Mouse (Mus musculus): ENCODE data around the gene Mrps27.

The Mrps27 gene

DNA sequence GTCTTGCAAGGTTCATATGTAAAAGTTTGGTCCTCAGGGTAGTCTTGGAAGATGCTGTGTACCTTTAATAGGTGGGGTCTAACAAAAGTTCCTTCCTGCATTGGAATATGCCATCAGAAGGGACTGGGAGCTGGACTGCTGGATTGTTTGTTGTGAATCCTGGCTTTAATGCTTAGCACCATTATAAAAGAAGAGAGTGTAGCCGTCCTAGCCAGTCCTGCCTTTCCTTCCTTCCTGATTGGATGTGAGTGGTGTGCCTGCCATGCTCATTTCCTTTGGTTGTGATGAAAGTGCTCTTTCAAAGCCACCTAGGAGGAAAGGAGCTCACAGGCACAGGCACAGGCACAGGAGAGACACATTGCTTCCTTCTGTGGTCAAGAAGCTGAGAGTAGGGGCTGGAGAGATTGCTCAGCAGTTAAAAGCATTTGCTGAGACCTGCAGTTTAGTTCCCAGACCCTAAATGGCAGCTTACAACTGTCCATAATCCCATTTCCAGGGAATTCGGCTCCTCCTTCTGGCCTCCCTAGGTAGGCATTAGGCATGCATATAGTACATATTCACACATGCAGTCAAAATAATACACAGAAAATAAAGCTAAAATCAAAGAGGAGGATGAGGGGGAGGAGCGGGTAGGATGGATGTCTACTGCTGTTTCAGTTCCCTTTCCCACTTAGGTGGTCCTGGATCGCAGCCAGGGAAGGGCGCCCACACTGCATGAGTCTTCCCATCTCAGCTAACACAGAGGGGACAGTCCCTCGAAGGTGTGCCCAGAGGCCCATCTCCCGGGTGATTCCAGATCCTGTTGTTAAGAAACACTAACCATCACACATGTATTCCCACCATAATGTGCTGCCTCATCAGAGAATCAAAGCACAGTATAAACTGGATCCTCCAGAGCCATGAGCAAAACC lies 43.6 kb downstream of the Mrps27 start:
- DNase-seq (ENCODE audit: low spot score) = no peak

- no peak for DNase-seq (ENCODE audit: low spot score)
Observed at GRCm38 (mm10) chr13:99391417-99391816, 46.8 kb downstream of the Mrps27 start.

DNA sequence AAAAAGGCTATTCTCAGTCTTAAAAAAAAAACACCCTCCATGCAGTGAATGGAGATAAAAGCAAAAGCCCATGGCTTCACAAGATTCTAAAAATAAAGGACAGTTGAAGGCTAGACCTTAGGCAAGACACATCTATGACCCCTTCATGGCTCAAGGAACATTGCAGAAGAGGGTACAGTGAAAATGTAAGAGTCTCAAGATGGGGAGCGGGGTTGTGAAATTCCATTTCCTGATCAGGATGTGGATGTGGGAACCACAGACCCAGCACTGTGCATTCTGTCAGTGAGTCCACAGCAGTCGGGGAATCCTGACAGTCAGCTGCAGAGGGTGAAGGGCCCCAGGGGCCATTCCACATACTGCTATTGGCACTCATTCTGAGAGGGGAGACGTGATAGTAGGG lies 48.5 kb downstream of the Mrps27 start:
- no peak for DNase-seq (ENCODE audit: low spot score)

- no peak for DNase-seq (ENCODE audit: low spot score)
Observed at GRCm38 (mm10) chr13:99394694-99395093, 50.1 kb downstream of the Mrps27 start.

DNA sequence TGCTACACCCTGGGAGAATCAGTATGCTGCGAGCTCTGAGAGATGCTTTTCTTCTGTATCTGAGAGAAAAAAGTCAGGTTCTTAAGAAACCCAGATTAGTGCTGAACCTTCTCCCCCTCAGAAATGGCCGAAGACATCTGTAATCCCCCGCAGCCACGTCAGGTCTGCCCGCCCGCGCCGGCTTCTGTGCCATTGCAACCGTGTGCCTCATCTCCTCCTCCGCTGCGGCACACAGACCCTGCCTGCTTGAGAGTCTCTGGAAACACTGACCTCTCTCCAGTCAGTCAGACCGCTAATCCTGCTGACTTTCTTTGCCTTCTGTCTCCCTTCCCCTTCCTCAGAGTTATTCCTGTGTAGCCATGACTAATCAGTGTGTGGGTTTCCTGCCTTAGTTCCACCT lies 50.9 kb downstream of the Mrps27 start:
- no peak for DNase-seq (ENCODE audit: low spot score)

GRCm38 (mm10) chr13:99397228-99397627 lies 52.6 kb downstream of the Mrps27 start:
- no peak for DNase-seq (ENCODE audit: low spot score)

DNA sequence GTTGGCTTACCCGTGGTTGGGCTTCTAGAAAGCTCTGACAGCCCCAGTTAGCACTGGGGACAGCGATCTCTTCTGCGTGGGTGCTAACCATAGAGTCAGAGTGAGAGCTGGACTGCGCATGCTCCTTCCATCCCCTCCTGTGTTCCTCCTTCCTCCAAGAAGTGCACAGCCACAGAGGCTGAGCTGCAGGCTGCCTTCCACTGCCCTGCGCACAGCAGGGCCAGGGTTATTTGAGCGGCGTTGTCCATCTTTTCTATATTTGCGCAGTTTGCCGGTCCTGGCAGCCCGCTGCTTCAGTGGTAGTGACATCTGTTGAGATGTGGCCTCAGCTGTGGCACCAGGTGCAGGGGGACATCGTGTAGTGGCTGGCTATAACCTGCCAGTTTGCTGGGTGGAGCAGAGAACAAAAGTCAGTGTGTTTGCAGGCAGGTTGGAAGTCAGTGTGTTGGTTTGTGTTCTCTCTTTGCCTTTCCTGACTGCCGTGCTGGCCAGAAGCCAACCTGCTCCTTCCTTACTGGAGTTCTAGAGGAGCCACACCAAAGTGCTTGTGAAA lies 53.6 kb downstream of the Mrps27 start:
- no peak for DNase-seq (ENCODE audit: low spot score)

DNA sequence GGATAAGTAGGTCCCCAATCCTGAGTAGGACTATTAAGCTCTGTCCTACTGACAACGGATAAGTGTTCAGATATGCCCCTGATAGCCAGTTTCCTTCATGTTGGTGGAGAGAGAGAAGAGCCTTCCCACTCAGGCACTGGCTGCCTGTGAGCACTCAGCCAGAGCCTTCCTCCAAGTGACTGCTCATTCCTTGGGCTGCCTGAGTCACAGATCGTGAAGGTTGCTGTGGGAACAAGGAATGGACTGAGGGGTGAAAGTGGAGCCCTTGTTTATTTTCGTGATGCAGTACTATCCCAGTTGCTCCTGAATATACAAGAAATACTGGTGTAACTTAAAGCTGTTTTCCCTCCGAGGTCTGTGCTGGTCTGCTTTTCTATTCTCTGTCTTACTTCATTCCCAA lies 54.8 kb downstream of the Mrps27 start:
- DNase-seq (ENCODE audit: low spot score) = no peak

- no peak for DNase-seq (ENCODE audit: low spot score)
Observed at GRCm38 (mm10) chr13:99409216-99409615, 64.6 kb downstream of the Mrps27 start.

- no peak for DNase-seq (ENCODE audit: low spot score)
Observed at GRCm38 (mm10) chr13:99410611-99411515, 66.3 kb downstream of the Mrps27 start.

GRCm38 (mm10) chr13:99411761-99412160 lies 67.2 kb downstream of the Mrps27 start:
- DNase-seq (ENCODE audit: low spot score) = no peak

DNA sequence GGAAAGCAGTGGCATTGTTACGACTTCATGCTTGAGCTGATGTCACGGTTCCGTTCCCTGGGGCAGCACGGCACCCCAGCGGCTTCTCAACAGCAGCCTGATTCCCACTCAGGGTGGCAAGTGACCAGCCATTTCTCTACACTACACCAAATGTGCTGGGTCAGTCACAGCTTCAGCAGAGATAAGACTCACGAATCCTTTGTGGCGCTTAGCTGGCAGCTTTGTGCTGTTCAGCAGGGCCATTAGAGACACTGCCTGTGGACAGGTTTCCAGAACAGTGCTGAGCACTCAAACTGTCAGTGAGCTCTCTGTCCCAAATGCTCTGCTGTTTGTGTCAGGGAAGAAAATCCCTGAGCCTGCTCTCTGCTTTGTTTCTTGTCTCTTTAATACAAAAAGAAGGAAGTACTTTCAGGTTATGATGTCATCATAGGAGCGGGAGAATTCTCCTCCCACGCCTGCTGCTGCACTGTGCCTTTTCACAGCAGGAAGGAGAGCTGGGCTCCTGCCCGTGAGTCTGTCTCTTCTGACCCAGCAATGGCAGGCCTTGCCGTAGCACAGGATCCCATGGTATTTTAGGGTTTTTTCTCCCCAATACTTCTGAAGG lies 68.0 kb downstream of the Mrps27 start:
- no peak for DNase-seq (ENCODE audit: low spot score)

GRCm38 (mm10) chr13:99413481-99414351 lies 69.1 kb downstream of the Mrps27 start:
- DNase-seq (ENCODE audit: low spot score) = no peak

DNA sequence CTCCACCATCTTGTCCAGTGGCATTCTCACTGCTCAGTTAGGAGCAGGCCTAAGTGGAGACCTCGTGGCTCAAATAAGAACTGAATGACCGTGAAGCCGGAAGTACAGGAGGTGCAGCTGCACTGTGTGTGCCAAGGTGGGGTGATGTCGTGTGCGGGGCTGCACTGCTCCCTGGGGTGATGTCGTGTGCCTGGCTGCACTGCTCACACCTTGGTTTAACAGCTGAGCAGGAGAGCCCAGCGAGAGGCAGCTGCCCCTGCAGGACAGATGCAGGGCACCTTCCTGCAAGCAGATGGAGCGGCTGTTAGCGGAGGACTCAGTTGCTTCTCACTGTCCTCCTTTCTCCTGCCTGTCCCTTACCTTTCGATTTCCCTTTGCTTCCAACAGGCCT lies 69.8 kb downstream of the Mrps27 start:
- no peak for DNase-seq (ENCODE audit: low spot score)

GRCm38 (mm10) chr13:99416601-99417000 lies 72.0 kb downstream of the Mrps27 start:
- DNase-seq (ENCODE audit: low spot score) = no peak

- no peak for DNase-seq (ENCODE audit: low spot score)
Observed at GRCm38 (mm10) chr13:99423581-99423980, 79.0 kb downstream of the Mrps27 start.

DNA sequence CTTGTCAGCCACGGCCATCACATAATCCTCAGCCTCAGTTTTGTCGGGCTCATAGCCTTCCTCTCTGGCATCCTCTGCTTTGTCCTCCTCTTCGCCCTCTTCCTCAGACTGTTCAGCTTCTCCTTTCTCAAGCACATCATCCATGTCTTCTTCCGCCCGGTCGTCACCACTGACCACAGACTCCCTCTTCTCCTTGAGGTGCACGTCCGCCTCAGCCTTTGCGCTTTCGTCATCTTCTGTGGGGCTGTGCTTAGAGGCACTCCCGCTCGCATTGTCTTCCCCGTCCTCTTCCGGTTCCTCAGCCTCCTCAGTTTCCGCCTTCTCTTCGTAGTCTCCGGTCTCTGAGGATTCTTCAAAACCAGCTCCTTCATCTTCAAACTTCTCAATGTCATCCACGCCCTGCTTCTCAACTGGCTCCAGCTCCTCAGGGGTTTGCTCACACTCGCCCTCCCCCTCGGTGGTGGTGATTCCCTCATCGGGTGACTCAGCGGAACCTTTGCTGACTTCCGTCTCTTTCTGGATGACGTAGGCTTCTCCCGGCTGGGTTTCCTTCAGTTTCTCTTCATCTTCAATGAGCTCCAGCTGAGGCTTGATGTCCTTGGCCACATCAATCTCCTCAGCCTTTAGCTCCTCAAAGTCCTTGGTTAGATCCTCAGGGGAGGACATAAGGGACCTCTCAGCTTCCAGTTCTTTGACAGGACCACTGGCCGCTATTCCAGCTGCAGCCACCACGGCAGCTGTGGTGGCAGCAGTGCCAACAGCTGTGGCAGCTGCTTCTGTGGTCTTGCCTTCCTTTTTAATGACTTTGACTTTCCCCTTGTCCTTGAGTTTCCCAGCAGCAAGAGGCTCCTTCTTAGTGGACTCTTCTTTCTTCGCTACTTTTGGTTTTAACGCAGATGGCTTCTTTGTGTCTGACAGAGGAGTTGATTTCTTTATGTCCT lies 88.8 kb downstream of the Mrps27 start:
- no peak for DNase-seq (ENCODE audit: low spot score)

GRCm38 (mm10) chr13:99434494-99434893 lies 89.9 kb downstream of the Mrps27 start:
- no peak for DNase-seq (ENCODE audit: low spot score)

DNA sequence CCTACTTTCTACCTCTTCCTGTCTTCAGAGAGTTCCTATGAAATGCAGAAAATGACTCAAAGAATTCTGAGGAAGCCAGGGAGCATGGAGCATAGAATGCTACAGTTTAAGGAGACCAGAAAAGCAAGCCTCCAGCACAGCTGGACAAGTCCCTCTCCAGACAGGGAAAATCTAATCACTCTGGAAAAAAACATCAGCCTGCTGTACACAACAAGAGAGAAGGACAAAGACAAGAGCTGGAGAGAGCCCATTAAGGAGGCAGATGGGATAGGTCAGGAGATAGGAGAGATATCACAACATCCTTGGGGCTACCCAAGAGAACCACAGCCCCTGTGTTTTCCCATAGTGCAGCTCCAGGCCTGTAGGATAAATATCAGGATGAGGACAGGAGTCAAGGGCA lies 92.5 kb downstream of the Mrps27 start:
- DNase-seq (ENCODE audit: low spot score) = no peak

DNA sequence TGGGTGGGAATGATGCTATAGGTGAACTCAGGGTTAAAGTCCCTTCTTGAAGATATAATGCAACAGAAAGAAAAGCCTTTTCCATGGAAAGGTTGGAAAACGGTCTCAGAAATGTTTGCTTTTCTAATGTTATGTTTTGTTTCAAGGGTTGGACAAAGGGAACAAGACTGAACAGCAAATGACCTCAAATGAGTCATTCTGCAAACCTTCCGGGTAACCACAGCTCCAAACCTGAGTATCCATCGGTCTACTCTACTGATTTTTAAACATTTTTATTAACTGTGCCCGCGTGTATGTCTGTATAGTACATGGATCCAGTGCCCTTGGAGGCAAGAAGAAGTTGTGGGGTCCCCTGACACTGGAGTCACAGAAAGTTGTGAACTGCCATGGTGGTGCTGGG lies 94.8 kb downstream of the Mrps27 start:
- DNase-seq (ENCODE audit: low spot score) = no peak

Data from T-cell, adult 2 months (primary cell).